Mouse (Mus musculus) thymus, adult 2 months (tissue): ENCODE results near the gene Gse1. TPM values are rescaled to one million over a fixed set of nuclear protein-coding genes. Genes with fewer than 3 reads are reported as not detected.

Experiments used
- DNase-seq: peaks from one replicate; pipeline ENCODE4 v3.0.0; 2021
- H3K27ac ChIP-seq: fragments of 200-500 bp; 2 replicates; pipeline ENCODE4 v1.5.1; 2012; ENCODE audit warnings: low read length, control low read depth; ENCODE audit not compliant: control insufficient read depth, insufficient read depth
- H3K27me3 ChIP-seq: fragments of 200-500 bp; 2 replicates; pipeline ENCODE4 v1.6.1; 2012; ENCODE audit warnings: mild to moderate bottlenecking, low read length, moderate library complexity, mixed read lengths; ENCODE audit not compliant: control insufficient read depth, insufficient read depth
- H3K36me3 ChIP-seq: fragments of 200-500 bp; 2 replicates; pipeline ENCODE4 v1.6.1; 2012; ENCODE audit warnings: mild to moderate bottlenecking, low read length, moderate library complexity; ENCODE audit not compliant: control insufficient read depth, insufficient read depth
- H3K4me1 ChIP-seq: fragments of 200-500 bp; replicated peaks from 2 replicates; pipeline ENCODE4 v1.6.1; 2012; ENCODE audit warnings: low read length; ENCODE audit not compliant: control insufficient read depth, insufficient read depth
- H3K4me3 ChIP-seq: fragments of 200-500 bp; 2 replicates; pipeline ENCODE4 v1.5.1; 2012; ENCODE audit warnings: mild to moderate bottlenecking, low read length, control low read depth, moderate library complexity; ENCODE audit not compliant: control insufficient read depth, insufficient read depth
- CTCF ChIP-seq: fragments of 200-500 bp; IDR thresholded peaks from 2 replicates; pipeline ENCODE4 v1.5.1; 2012; ENCODE audit warnings: mild to moderate bottlenecking, control low read depth, low read length, moderate library complexity, borderline replicate concordance; ENCODE audit not compliant: control insufficient read depth, poor library complexity, insufficient read depth; ENCODE audit errors: extremely low read depth
- POLR2A ChIP-seq: fragments of 200-500 bp; IDR thresholded peaks from 2 replicates; pipeline ENCODE4 v1.6.1; 2012; ENCODE audit warnings: mild to moderate bottlenecking, low read length, control low read depth, moderate library complexity; ENCODE audit not compliant: control insufficient read depth, poor library complexity, insufficient read depth; ENCODE audit errors: extremely low read depth
- WGBS: fragments of 180-500 bp; shearing (Covaris S2); methylation state at CpG from one replicate; pipeline ENCODE4 v1.1.7; 2018; 5-methylcytosine and 5-hydroxymethylcytosine counted together
- polyA plus RNA-seq: library from polyadenylated mRNA; depleted of rRNA; stranded (reverse); fragments of >200 nt; gene quantifications from 2 replicates; pipeline ENCODE4 v1.2.3, GENCODE M21; 2012

Gene Gse1
- polyA plus RNA-seq, 1 experiment = 202 TPM

DNA sequence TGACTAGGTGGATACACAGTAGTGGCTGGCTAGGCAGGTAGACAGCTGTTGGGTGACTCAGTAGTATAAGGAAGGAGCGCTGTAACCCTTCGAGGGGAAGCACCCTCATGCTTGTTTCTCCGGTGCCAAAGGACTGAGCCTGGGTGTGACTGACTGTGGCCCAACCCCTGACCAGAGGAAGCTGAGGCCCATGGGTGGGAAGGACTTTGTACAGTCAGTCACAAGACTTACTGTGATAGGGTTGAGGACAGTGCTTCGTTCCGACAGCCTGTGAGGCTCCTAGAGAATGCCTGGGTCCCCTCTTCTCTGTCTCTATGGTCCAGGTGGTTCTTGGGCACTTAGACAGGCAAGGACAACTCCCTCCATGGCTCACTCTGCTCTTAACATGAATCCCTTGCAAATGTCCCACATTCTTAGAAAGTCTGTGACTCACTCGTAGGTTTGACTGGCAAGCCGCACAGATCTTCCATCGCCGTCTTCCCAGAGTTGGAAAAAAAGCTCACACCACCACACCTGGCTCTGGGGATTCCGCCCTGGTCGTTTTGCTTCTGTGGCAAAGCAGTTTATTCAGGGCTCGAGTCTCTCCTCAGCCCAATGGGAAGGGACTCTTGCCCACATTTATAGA lies 177.9 kb downstream of the Gse1 start:
- H3K36me3 ChIP-seq = no peaks in the 10 kb centered on the region
- peaks cover 21% of the 10 kb centered on the region for H3K4me1 ChIP-seq
- H3K4me3 ChIP-seq = no peak overlapping the region
- WGBS = 89% methylated on average over 12 of the region's 12 CpGs
- TF ChIP-seq POLR2A = no peak
- TF ChIP-seq CTCF = no peak
- no peak overlapping the region for H3K27ac ChIP-seq
- no peaks in the 10 kb centered on the region for H3K27me3 ChIP-seq
- no peak for DNase-seq

DNA sequence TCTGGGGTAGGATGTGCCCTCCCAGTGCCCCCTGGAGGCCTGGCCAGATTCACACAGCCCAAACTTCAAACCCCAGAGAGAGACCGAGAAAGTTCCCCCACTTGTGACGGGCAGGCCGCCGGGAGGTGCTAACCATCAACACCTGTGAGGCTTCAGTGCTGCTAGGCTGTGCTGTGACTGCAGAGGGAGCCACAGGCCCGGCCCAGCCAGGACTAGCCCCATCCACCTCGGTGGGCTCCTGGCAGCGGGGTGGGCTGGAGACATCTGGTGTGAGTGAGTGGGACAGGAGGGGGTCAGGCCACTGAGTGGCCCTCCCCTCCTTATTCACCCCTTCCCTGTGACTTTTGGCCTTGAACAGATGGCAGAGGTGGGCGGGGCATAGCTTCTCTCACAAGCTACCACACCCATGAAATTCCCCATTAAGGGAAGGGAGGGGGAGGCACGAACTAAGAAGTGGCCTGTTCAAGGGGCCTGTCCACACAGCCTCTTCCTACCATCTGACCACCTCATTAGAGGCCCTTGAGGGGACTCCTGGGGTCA lies 179.5 kb downstream of the Gse1 start:
- 29% methylated on average over 9 of the region's 9 CpGs for whole genome bisulfite sequencing
- Histone ChIP-seq H3K4me1 (peaks cover 33% of the 10 kb centered on the region), H3K27me3 (no peaks in the 10 kb centered on the region), H3K4me3 (no peak overlapping the region), H3K27ac (no peak overlapping the region), H3K36me3 (no peaks in the 10 kb centered on the region)
- TF ChIP-seq CTCF = peak; percentile 66; the same call in 1 of the 2 replicates
- TF ChIP-seq POLR2A = no peak
- peak; percentile 65 for DNase-seq

DNA sequence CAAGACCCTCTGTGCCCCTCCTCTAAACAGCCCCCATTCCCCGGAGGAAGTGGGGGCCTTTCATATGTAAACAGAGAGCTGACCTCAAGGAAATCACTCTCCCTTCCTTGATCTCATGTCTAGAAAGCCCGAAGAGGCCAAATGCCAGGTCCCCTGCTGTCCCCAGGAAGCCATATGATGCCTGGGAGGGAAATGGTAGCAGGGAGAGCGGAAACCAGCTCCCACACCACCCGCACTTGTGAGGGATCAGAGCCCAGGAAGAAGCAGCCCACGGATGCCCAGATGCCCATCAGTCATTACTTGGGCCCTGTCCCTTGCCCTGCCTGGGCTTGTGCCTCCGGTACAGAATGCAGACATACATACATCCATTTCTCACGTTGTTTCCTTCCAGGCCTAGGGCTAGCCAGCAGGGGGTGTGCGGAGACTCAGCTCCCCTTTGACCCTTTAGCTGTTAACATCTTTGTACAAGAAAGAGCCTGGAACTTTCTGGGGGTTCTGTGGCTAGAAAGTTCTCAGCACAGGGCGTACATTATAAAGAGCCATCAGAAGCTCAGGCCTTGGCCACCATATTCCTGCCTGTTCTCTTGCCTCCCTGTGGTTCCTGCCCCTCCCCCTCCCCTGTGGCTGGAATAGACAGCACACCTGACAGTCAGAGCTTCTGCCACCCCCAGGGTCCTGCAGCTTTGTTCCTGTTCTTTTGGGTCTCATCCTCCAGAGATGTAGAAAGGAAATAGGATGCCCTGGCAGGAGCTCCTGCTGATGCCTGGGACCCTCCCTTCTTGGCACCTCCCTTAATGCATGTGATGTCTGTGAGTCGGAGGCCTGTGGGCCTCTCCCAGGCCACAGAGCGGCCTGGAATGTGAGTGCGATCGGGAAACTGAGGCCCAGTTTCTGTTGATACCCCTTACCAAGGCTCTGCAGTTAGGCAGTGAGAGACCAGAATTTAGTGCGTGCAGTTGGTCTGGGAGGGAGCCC lies 180.3 kb downstream of the Gse1 start:
- Histone ChIP-seq H3K27ac (no peak overlapping the region), H3K4me1 (peaks cover 38% of the 10 kb centered on the region), H3K4me3 (no peak overlapping the region), H3K36me3 (no peaks in the 10 kb centered on the region), H3K27me3 (no peaks in the 10 kb centered on the region)
- TF ChIP-seq POLR2A = no peak
- TF ChIP-seq CTCF = no peak
- DNase-seq = no peak
- WGBS = 83% methylated on average over 14 of the region's 14 CpGs

DNA sequence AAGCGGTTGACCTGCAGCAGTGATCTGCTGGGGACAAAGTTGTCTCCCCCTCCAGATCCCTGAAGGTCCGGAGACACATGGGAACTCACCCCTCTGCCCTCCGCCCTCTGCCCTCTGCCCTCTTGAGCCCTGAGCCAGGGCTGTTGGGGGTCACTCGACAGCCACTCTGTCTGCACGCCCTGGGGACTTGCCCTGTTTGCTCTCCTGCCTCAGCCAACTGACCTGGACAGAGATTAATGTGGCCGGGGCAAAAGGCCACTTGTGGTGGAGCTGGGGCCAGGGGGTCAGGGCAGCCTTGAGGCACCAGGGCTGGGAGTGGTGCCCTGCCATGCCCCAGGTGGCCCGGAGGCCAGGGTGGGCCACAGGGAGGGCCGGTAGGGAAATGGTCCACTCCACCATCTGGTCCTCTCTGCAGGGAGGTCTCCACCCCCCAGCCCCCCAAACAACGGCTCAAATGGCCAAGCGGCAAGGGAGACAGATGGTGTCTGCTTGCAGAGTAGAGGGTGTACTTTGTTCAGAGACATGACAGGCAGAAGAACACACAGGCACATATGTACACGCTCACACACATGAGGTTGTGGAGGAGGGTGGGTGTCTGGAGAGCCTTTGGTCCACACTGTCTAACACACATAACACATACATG lies 181.2 kb downstream of the Gse1 start:
- peaks cover 35% of the 10 kb centered on the region for H3K4me1 ChIP-seq
- no peak for TF ChIP-seq POLR2A
- TF ChIP-seq CTCF = no peak
- WGBS = 97% methylated on average over 11 of the region's 11 CpGs

DNA sequence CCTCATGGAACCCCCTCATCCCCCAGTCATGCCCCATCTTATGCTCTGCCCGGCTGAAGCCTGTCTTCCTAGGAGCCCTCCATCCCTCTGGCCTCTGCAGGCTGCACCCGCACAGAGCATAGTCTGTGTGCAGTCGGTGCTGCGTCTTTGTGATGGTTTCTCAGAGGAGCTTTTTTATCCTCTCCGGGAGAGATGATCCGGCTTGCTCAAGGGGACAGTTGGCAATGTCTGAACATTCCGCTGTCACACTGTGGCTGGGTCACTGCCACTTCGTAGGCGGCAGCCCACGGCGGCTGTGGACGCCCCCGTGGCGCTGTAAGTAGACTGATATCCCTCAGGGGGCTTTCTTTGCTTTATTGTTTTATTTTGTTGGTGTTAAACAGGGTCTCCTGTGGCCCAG lies 182.8 kb downstream of the Gse1 start:
- Histone ChIP-seq H3K36me3 (no peaks in the 10 kb centered on the region), H3K27ac (no peak overlapping the region), H3K4me1 (peaks cover 39% of the 10 kb centered on the region), H3K4me3 (no peak overlapping the region), H3K27me3 (no peaks in the 10 kb centered on the region)
- no peak for DNase-seq
- TF ChIP-seq POLR2A = no peak
- TF ChIP-seq CTCF = no peak
- 97% methylated on average over 14 of the region's 14 CpGs for WGBS

More for the DNA sequence above, 181.2 kb downstream of the Gse1 start:
- no peaks in the 10 kb centered on the region for H3K27me3 ChIP-seq
- no peaks in the 10 kb centered on the region for H3K36me3 ChIP-seq
- no peak overlapping the region for H3K27ac ChIP-seq
- H3K4me3 ChIP-seq = no peak overlapping the region
- DNase-seq = no peak

DNA sequence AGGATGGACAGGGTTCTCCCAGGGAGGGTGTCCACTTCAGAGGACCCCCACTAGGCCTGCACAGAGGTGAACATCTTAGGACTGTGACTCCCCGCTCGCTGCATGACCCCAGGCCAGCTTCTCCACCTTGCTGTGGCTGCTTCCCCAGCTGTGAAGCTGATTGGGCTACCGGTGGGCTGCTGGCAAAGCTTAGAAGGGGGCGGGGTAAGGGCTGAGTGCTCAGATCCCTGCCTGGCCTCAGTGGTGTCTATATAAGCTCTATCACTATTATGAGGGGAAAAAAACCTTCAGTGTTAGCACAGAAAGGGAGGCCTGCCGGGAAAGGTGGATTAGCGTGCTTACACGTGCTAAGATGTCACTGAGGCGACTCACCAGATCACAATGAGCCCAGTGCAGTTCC lies 183.6 kb downstream of the Gse1 start:
- TF ChIP-seq CTCF = no peak
- no peak for TF ChIP-seq POLR2A
- Histone ChIP-seq H3K36me3 (no peaks in the 10 kb centered on the region), H3K4me3 (no peak overlapping the region), H3K27ac (no peak overlapping the region), H3K4me1 (peaks cover 47% of the 10 kb centered on the region), H3K27me3 (no peaks in the 10 kb centered on the region)
- 81% methylated on average over 8 of the region's 8 CpGs for WGBS
- no peak for DNase-seq
